Mouse (Mus musculus): ENCODE data around the gene Adi1. TPM values are rescaled to one million over a fixed set of nuclear protein-coding genes. Genes with fewer than 3 reads are reported as not detected.

Gene Adi1
- polyA plus RNA-seq (2014; fragmentation: Nextera tagmentation; extraction: Ambion mirVana), result 78.2 and 79.1 TPM in 2 replicates

DNA sequence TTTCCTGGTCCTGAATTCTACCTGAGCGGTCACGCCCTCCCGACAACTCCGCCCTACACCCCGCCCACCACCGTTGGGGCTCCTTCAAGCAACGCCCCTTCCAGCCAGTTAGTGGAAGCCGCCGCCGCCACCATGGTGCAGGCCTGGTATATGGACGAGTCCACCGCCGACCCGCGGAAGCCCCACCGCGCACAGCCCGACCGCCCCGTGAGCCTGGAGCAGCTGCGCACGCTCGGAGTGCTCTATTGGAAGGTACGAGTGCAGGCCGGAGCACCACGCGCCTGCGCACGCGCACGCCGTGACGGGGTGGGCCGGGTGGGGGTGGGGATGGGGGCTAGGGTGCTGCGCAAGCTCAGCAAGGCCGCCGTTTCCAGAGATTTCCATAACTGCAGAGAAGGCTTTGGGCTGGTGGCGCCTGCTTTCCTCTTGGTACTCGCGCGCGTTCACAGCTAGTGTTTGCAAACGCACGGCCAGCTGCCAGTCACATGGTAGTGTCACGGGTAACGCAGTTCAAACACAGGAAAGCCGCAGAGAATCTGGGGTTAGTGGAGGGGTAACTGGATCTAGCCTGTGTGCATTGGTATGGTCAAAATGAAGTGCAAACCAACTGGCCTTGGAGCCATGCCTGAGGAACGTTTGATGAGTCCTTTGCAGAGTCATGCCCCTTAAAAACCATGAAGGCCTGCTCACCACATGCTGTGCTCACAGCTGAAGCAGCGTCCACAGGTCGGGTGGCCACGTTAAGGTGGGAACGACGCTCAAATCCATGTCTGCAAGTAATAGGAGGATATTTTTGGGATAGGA is at the start of gene Adi1:
Adi1 (plus strand) TSS at position 111 of the 804 bp plus-strand sequence.
- Histone ChIP-seq H3K9ac (replicated peaks; ENCODE audit: low read depth, low read length) (peak within 1 kb of the TSS; percentile 45), H3K27ac (ENCODE audit: low read length) (peak within 1 kb of the TSS; percentile 93), H3K4me2 (replicated peaks; ENCODE audit: low read depth, low read length) (peak within 1 kb of the TSS; percentile 45), H3K4me3 (ENCODE audit: low read depth, low read length) (peak within 1 kb of the TSS; percentile 50), H3K9me3 (ENCODE audit: control insufficient read depth, low read depth, low read length) (no peaks in the 10 kb centered on the region), H3K4me1 (ENCODE audit: control insufficient read depth, insufficient read depth, low read length) (peaks cover 8% of the 10 kb centered on the region; the same call in 1 of the 2 replicates), H3K27me3 (ENCODE audit: control insufficient read depth, insufficient read depth, low read length) (no peaks in the 10 kb centered on the region), H3K36me3 (ENCODE audit: control insufficient read depth, insufficient read depth, low read length) (peaks cover 4% of the 10 kb centered on the region; the same call in 1 of the 2 replicates)
- WGBS, result 3% methylated on average over 53 of the region's 53 CpGs
- peak; percentile 94 for ATAC-seq (ENCODE audit: insufficient number of reproducible peaks, insufficient read depth, low FRiP score, low read depth)

DNA sequence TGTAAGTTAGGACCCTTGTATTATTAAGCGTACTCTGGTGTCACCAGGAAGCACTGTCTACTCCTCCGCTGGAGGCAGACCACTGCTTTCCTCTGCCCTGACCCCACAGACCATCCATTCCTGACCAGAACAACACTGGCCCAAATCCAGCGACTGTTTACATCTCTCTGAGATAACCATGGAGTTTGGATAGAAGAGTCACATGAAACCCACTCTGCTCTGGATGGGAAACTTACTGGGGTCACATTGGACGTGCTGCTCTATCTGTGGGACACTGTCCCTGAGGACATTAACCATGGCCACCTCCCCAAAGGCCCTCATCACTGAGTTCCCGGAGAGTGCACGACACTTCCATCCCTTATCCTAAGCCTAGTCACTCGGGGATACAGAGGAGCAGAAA is 49.6 kb upstream of the Adi1 start:
- 70% methylated on average over 7 of the region's 7 CpGs for WGBS
- Histone ChIP-seq H3K4me3 (ENCODE audit: low read depth, low read length) (no peak overlapping the region), H3K36me3 (ENCODE audit: control insufficient read depth, insufficient read depth, low read length) (peaks cover 20% of the 10 kb centered on the region), H3K9ac (replicated peaks; ENCODE audit: low read depth, low read length) (no peak overlapping the region), H3K27ac (ENCODE audit: low read length) (no peak overlapping the region), H3K27me3 (ENCODE audit: control insufficient read depth, insufficient read depth, low read length) (no peaks in the 10 kb centered on the region), H3K4me2 (replicated peaks; ENCODE audit: low read depth, low read length) (no peak overlapping the region), H3K9me3 (ENCODE audit: control insufficient read depth, low read depth, low read length) (no peaks in the 10 kb centered on the region), H3K4me1 (ENCODE audit: control insufficient read depth, insufficient read depth, low read length) (peaks cover 14% of the 10 kb centered on the region)
- ATAC-seq (ENCODE audit: insufficient number of reproducible peaks, insufficient read depth, low FRiP score, low read depth), result no peak

DNA sequence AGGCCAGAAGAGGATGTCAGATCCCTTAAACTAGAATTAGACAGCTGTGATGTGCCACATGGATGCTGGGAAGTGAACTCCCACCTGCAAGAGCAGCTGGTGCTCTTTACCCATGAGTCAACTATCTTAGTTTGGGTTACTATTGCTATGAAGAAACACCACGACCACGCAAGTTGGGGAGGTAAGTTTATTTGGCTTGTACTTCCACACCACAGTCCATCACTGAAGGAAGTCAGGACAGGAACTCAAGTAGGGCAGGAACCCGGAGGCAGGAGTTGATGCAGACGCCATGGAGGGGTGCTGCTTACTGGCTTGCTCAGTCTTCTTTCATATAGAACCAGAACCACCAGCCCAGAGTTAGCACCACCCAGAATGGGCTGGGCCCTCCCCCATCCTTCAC is 47.9 kb upstream of the Adi1 start:
- WGBS, result 61% methylated on average over 4 of the region's 4 CpGs
- Histone ChIP-seq H3K27me3 (ENCODE audit: control insufficient read depth, insufficient read depth, low read length) (no peaks in the 10 kb centered on the region), H3K4me2 (replicated peaks; ENCODE audit: low read depth, low read length) (no peak overlapping the region), H3K36me3 (ENCODE audit: control insufficient read depth, insufficient read depth, low read length) (peaks cover 36% of the 10 kb centered on the region), H3K9me3 (ENCODE audit: control insufficient read depth, low read depth, low read length) (no peaks in the 10 kb centered on the region), H3K9ac (replicated peaks; ENCODE audit: low read depth, low read length) (no peak overlapping the region), H3K4me3 (ENCODE audit: low read depth, low read length) (no peak overlapping the region), H3K4me1 (ENCODE audit: control insufficient read depth, insufficient read depth, low read length) (peaks cover 6% of the 10 kb centered on the region), H3K27ac (ENCODE audit: low read length) (no peak overlapping the region)
- ATAC-seq (ENCODE audit: insufficient number of reproducible peaks, insufficient read depth, low FRiP score, low read depth), result no peak

DNA sequence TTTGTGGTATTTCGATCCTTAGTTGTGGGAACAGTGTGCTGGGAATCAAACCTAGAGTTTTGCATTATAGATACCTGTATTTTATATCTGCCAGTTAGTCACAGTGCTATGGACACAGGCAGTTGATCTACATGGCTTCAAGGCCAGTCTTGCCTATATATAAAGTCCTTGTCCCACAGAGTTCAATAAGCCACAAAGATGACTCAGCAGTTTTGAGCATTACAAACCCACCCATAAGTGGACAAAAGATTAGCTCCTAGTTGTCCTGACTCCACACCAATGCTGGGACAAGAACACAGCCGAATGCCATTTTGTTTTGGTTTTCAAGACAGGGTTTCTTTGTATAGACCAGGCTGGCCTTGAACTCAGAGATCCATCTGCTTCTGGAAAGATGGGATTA is 46.6 kb upstream of the Adi1 start:
- Histone ChIP-seq H3K4me2 (replicated peaks; ENCODE audit: low read depth, low read length) (no peak overlapping the region), H3K36me3 (ENCODE audit: control insufficient read depth, insufficient read depth, low read length) (peaks cover 50% of the 10 kb centered on the region), H3K4me3 (ENCODE audit: low read depth, low read length) (no peak overlapping the region), H3K9me3 (ENCODE audit: control insufficient read depth, low read depth, low read length) (no peaks in the 10 kb centered on the region), H3K9ac (replicated peaks; ENCODE audit: low read depth, low read length) (no peak overlapping the region), H3K27me3 (ENCODE audit: control insufficient read depth, insufficient read depth, low read length) (no peaks in the 10 kb centered on the region), H3K27ac (ENCODE audit: low read length) (no peak overlapping the region), H3K4me1 (ENCODE audit: control insufficient read depth, insufficient read depth, low read length) (no peaks in the 10 kb centered on the region)
- ATAC-seq (ENCODE audit: insufficient number of reproducible peaks, insufficient read depth, low FRiP score, low read depth), result no peak
- WGBS, result 95% methylated on average over 2 of the region's 2 CpGs

DNA sequence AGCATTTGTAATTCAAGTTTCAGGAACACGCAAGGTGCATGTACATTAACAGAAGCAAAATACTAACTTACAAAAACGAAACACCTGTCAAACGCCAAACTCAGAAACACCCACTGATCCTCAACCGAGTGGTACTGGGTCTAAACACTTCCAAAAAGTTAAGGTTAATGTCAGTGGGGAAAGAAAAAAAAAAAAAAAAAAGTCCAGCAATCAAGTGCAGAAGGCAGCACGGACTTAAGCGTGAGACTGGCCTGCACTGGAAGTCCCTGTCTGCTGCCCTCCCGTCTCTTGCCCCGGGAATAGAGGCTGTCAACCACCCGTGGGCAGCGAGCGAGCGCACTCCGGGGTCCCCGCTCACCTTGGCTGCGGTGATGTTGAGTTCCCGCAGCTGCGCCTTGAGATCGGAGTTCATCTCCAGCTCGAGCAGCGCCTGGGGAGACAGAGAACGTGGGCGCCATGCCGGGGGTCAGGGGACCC is 39.9 kb upstream of the Adi1 start:
- peak; percentile 28; the same call in 1 of the 2 replicates for ATAC-seq (ENCODE audit: insufficient number of reproducible peaks, insufficient read depth, low FRiP score, low read depth)
- peak overlapping the region; percentile 89 for H3K4me3 ChIP-seq (ENCODE audit: low read depth, low read length)
- peak overlapping the region; percentile 76 for H3K4me2 ChIP-seq (replicated peaks; ENCODE audit: low read depth, low read length)
- H3K9ac ChIP-seq (replicated peaks; ENCODE audit: low read depth, low read length), result peak overlapping the region; percentile 94
- peaks cover 47% of the 10 kb centered on the region for H3K36me3 ChIP-seq (ENCODE audit: control insufficient read depth, insufficient read depth, low read length)
- H3K27ac ChIP-seq (ENCODE audit: low read length), result peak overlapping the region; percentile 79; the same call in 1 of the 2 replicates
- peaks cover 5% of the 10 kb centered on the region; the same call in 1 of the 2 replicates for H3K4me1 ChIP-seq (ENCODE audit: control insufficient read depth, insufficient read depth, low read length)
- no peaks in the 10 kb centered on the region for H3K27me3 ChIP-seq (ENCODE audit: control insufficient read depth, insufficient read depth, low read length)
- H3K9me3 ChIP-seq (ENCODE audit: control insufficient read depth, low read depth, low read length), result no peaks in the 10 kb centered on the region
- whole genome bisulfite sequencing, result under 1% methylated on average over 23 of the region's 23 CpGs

DNA sequence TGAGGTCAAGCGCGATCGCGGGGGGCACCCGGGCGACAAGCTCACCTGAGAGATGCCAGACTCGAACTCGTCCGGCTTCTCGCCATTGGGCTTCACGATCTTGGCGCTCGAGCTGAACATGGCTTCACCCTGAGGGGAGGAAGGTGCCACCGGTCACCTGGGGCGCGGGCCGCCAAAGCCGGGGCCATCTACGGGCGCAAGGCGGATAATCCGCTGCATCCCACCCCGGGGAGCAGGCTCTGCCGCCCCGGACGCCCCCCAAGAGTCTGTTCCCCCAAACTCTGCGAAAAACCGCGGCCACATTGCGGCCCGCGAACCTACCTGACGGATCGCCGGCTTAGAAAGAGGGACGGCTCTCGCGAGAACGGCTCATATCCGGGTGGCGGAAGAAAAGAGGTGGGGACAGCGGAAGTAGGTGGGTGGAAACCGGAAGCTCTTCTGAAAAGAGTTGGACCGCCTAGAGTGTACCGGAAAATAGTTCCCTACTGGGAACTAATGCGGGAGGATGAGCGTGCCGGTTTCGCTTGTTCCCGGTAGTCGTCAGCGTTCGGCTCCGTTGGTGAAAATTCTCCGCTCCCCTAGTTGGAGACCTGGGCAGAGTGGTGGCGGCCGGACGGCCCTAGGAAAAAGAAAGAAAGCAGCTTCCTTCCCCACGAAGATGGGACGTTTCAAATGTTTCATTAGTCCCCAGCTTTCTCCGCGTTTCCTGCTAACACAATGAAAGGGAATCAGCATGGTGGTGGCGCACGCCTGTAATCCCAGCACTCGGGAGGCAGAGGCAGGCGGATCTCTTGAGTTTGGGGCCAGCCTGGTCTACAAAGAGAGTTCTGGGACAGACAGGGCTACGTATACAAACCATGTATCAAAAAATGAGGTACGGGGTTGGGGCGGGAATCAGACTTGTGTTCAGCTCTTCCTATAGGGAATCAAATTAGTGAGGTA is 39.2 kb upstream of the Adi1 start, which contains the start of gene Rps7:
Rps7 (minus strand) TSS at position 419 of the 942 bp plus-strand sequence.
- Histone ChIP-seq H3K4me2 (replicated peaks; ENCODE audit: low read depth, low read length) (peak within 1 kb of the TSS; percentile 76), H3K36me3 (ENCODE audit: control insufficient read depth, insufficient read depth, low read length) (peaks cover 40% of the 10 kb centered on the region), H3K4me1 (ENCODE audit: control insufficient read depth, insufficient read depth, low read length) (peaks cover 5% of the 10 kb centered on the region; the same call in 1 of the 2 replicates), H3K27me3 (ENCODE audit: control insufficient read depth, insufficient read depth, low read length) (no peaks in the 10 kb centered on the region), H3K4me3 (ENCODE audit: low read depth, low read length) (peak within 1 kb of the TSS; percentile 89), H3K27ac (ENCODE audit: low read length) (peak within 1 kb of the TSS; percentile 79), H3K9me3 (ENCODE audit: control insufficient read depth, low read depth, low read length) (no peaks in the 10 kb centered on the region), H3K9ac (replicated peaks; ENCODE audit: low read depth, low read length) (peak within 1 kb of the TSS; percentile 94)
- 6% methylated on average over 69 of the region's 69 CpGs for WGBS
- peak; percentile 96 for ATAC-seq (ENCODE audit: insufficient number of reproducible peaks, insufficient read depth, low FRiP score, low read depth)

DNA sequence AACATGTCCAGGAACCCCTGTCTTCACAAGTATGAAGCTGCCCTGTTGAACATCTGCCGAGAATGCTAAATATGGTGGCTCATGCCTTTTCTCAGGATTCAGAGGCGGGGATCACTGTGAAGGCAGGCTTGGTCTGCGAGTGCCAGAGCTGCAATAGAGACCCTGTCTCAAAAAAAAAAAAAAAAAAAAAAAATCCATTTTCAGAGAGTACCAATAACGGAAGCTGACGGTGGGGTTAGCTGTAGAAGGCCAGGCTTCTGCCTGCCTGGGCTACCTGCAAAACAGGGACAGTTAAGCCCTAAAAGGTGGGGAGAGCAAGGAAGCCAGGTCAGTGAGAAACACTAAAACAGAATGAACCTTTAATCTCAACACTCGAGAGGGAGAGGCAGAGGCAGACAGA is 38.5 kb upstream of the Adi1 start:
- H3K4me3 ChIP-seq (ENCODE audit: low read depth, low read length), result peak overlapping the region; percentile 89
- no peak overlapping the region for H3K9ac ChIP-seq (replicated peaks; ENCODE audit: low read depth, low read length)
- ATAC-seq (ENCODE audit: insufficient number of reproducible peaks, insufficient read depth, low FRiP score, low read depth), result no peak
- WGBS, result 87% methylated on average over 6 of the region's 6 CpGs
- peaks cover 5% of the 10 kb centered on the region; the same call in 1 of the 2 replicates for H3K4me1 ChIP-seq (ENCODE audit: control insufficient read depth, insufficient read depth, low read length)
- H3K27ac ChIP-seq (ENCODE audit: low read length), result no peak overlapping the region
- no peaks in the 10 kb centered on the region for H3K27me3 ChIP-seq (ENCODE audit: control insufficient read depth, insufficient read depth, low read length)
- H3K4me2 ChIP-seq (replicated peaks; ENCODE audit: low read depth, low read length), result peak overlapping the region; percentile 44
- no peaks in the 10 kb centered on the region for H3K9me3 ChIP-seq (ENCODE audit: control insufficient read depth, low read depth, low read length)
- peaks cover 33% of the 10 kb centered on the region for H3K36me3 ChIP-seq (ENCODE audit: control insufficient read depth, insufficient read depth, low read length)

DNA sequence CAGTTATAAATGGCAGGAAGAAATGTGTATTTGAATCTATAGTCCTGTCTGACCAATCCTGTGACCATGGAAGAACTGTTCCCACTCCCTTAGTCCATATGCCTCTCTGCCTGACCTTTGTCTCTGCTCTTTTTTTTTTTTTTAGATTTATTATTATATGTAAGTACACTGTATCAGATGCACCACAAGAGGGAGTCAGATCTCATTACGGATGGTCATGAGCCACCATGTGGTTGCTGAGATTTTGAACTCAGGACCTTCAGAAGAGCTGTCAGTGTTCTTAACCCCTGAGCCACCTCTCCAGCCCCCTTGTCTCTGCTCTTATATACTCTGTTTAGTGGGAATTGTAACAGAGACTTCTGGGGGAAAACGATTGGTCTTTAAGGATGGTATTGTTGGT is 36.3 kb upstream of the Adi1 start:
- no peaks in the 10 kb centered on the region for H3K9me3 ChIP-seq (ENCODE audit: control insufficient read depth, low read depth, low read length)
- H3K27me3 ChIP-seq (ENCODE audit: control insufficient read depth, insufficient read depth, low read length), result no peaks in the 10 kb centered on the region
- peaks cover 5% of the 10 kb centered on the region; the same call in 1 of the 2 replicates for H3K4me1 ChIP-seq (ENCODE audit: control insufficient read depth, insufficient read depth, low read length)
- H3K9ac ChIP-seq (replicated peaks; ENCODE audit: low read depth, low read length), result no peak overlapping the region
- H3K36me3 ChIP-seq (ENCODE audit: control insufficient read depth, insufficient read depth, low read length), result peaks cover 11% of the 10 kb centered on the region
- WGBS, result 73% methylated on average over 2 of the region's 2 CpGs
- H3K4me2 ChIP-seq (replicated peaks; ENCODE audit: low read depth, low read length), result no peak overlapping the region
- H3K4me3 ChIP-seq (ENCODE audit: low read depth, low read length), result no peak overlapping the region
- no peak for ATAC-seq (ENCODE audit: insufficient number of reproducible peaks, insufficient read depth, low FRiP score, low read depth)
- no peak overlapping the region for H3K27ac ChIP-seq (ENCODE audit: low read length)
